ENCODE assay signal across 9 mouse cellular contexts in the genomic region with DNA sequence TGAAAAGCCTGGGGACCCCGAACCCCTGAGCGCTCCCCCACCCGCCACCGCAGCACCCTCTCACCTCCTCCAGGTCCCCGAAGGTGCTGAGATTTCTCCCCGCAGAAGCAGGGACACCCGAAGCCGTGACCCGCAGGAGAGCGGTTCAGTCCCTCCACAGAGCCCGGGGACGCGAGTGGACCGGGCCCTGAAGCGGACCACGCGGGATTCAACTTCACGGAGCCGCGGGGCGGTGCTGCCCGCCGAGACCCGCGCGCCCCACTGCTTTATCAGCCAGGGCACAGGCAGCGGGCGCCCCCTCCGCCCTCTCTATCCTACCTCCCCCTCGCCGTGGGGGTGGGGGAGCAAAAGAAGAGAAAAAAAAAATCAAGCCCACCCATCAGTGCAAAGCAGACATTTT. TPM values are rescaled to one million over a fixed set of nuclear protein-coding genes. Genes with fewer than 3 reads are reported as not detected.
DNase-seq lines count a peak whose midpoint lies in the region; ATAC-seq and TF ChIP-seq lines count a peak whose summit lies in the region.
"Had no signal": no experiment of that assay in that cellular context is flagged by ENCODE, and none has a peak within 500 bp of the region (broad histone marks: within the 10 kb centered on the region; RNA-seq: fewer than 3 reads in every experiment).

No protein-coding gene starts in this region.

- H3K4me3 ChIP-seq in lung, postnatal 0 days (ENCODE audit: low read depth, low read length): peak overlapping the region; percentile 48
- peak overlapping the region; percentile 69 for H3K4me3 ChIP-seq in intestine, embryonic 16.5 days (ENCODE audit: low read length)
- peak overlapping the region; percentile 84 for H3K4me3 ChIP-seq in neural tube, embryonic 15.5 days (replicated peaks)

- no peaks in the 10 kb centered on the region for H3K36me3 ChIP-seq in lung, postnatal 0 days (ENCODE audit: insufficient read depth, low read length)
- no peaks in the 10 kb centered on the region for H3K36me3 ChIP-seq in intestine, embryonic 16.5 days (ENCODE audit: control insufficient read depth, insufficient read depth, low read length)
- H3K36me3 ChIP-seq in neural tube, embryonic 15.5 days: 0 out of 2 replicates have a peak, but pooled peaks cover 2% of the 10 kb centered on the region

- WGBS in lung, postnatal 0 days: under 1% methylated on average over 31 of the region's 31 CpGs
- under 1% methylated on average over 31 of the region's 31 CpGs for WGBS in intestine, embryonic 16.5 days
- WGBS in neural tube, embryonic 15.5 days: under 1% methylated on average over 31 of the region's 31 CpGs

- no peaks in the 10 kb centered on the region for H3K27me3 ChIP-seq in lung, postnatal 0 days (replicated peaks; ENCODE audit: insufficient read depth, low read length)
- no peaks in the 10 kb centered on the region; the same call in 1 of the 2 replicates for H3K27me3 ChIP-seq in intestine, embryonic 16.5 days (replicated peaks; ENCODE audit: control insufficient read depth, insufficient read depth, low read length)
- no peaks in the 10 kb centered on the region for H3K27me3 ChIP-seq in neural tube, embryonic 15.5 days (replicated peaks)
- H3K27me3 ChIP-seq: CH12.LX had no signal

- no peak overlapping the region for H3K27ac ChIP-seq in lung, postnatal 0 days (ENCODE audit: low read length)
- H3K27ac ChIP-seq in intestine, embryonic 16.5 days (ENCODE audit: low read length): no peak overlapping the region
- H3K27ac ChIP-seq in neural tube, embryonic 15.5 days (replicated peaks): peak overlapping the region; percentile 76

- no peaks in the 10 kb centered on the region for H3K9me3 ChIP-seq in lung, postnatal 0 days (ENCODE audit: low read length)
- no peaks in the 10 kb centered on the region for H3K9me3 ChIP-seq in intestine, embryonic 16.5 days (ENCODE audit: control insufficient read depth, low read length)
- no peaks in the 10 kb centered on the region for H3K9me3 ChIP-seq in neural tube, embryonic 15.5 days (replicated peaks)

- 0 out of 2 replicates have a peak overlapping the region, but pooled peaks have one; percentile 13 for H3K9ac ChIP-seq in lung, postnatal 0 days (replicated peaks; ENCODE audit: low read depth)
- peak overlapping the region; percentile 67 for H3K9ac ChIP-seq in intestine, embryonic 16.5 days (ENCODE audit: low read depth, low read length)
- peak overlapping the region; percentile 93 for H3K9ac ChIP-seq in neural tube, embryonic 15.5 days (replicated peaks)

- DNase-seq in frontal cortex, adult 2 months (ENCODE audit: extremely low spot score in 1 of 2, low spot score in 1 of 2): no peak
- DNase-seq in lung, postnatal 0 days (ENCODE audit: low spot score): no peak
- no peak for DNase-seq in lung, postnatal 36 days
- no peak for DNase-seq in B cell, adult 2 months
- DNase-seq in layer of hippocampus, adult 18-20 months (ENCODE audit: low spot score in 2 of 2): no peak

- peak overlapping the region; percentile 86 for H3K4me2 ChIP-seq in lung, postnatal 0 days (replicated peaks; ENCODE audit: low read depth, low read length)
- peak overlapping the region; percentile 100 for H3K4me2 ChIP-seq in intestine, embryonic 16.5 days (ENCODE audit: low read depth, low read length)
- peak overlapping the region; percentile 85 for H3K4me2 ChIP-seq in neural tube, embryonic 15.5 days

- H3K4me1 ChIP-seq in lung, postnatal 0 days (ENCODE audit: insufficient read depth, low read depth, low read length): 0 out of 2 replicates have a peak, but pooled peaks cover 4% of the 10 kb centered on the region
- H3K4me1 ChIP-seq in intestine, embryonic 16.5 days (ENCODE audit: control insufficient read depth, insufficient read depth, low read length): no peaks in the 10 kb centered on the region
- peaks cover 17% of the 10 kb centered on the region for H3K4me1 ChIP-seq in neural tube, embryonic 15.5 days

- TF ChIP-seq EP300 in lung, postnatal 0 days (IDR thresholded peaks at IDR 0.05): no peak

- ATAC-seq in frontal cortex, adult (ENCODE audit: low TSS enrichment): 0 out of 2 replicates have a peak, but pooled peaks have one; percentile 5
- no peak for ATAC-seq in lung, postnatal 0 days
- ATAC-seq in intestine, embryonic 16.5 days: peak; percentile 29
- ATAC-seq in neural tube, embryonic 15.5 days (ENCODE audit: low FRiP score): peak; percentile 63

- TF ChIP-seq CTCF in lung, postnatal 0 days (IDR thresholded peaks at IDR 0.05): no peak

RNA-seq across cellular contexts. Expression of gene Rgs17, which starts 0.4 kb away (rescaled TPM):
- 20.8 and 21.4 TPM in 2 replicates for polyA plus RNA-seq in frontal cortex, adult 2 months (2012; rRNA removed)
- 0.63 and 1.6 TPM in 2 replicates for polyA plus RNA-seq in lung, postnatal 0 days (2015; fragmentation: Nextera tagmentation; extraction: Ambion mirVana)
- 0.98 and 1.6 TPM in 2 replicates for polyA plus RNA-seq in intestine, embryonic 16.5 days (2015; fragmentation: Nextera tagmentation; extraction: Ambion mirVana)
- polyA plus RNA-seq in neural tube, embryonic 15.5 days (2015; fragmentation: Nextera tagmentation; extraction: Ambion mirVana): 29.7 and 31.0 TPM in 2 replicates
- 10 to 100 TPM; 31.0 to 34.5 TPM for total RNA-seq in layer of hippocampus, adult 18-20 months (2021)
- total RNA-seq: CH12.LX had no signal

Comparison
In these comparisons a context has a peak if more than half of its experiments do, and no peak if none do; other contexts are left out.
1. H3K9ac ChIP-seq: peak in every context shown above with its lines; median percentile 93 in neural tube, embryonic 15.5 days; 67 in intestine, embryonic 16.5 days; 13 in lung, postnatal 0 days.